Mouse (Mus musculus) kidney, postnatal 0 days (tissue): ENCODE results near the gene Itpr2. TPM values are rescaled to one million over a fixed set of nuclear protein-coding genes. Genes with fewer than 3 reads are reported as not detected.

Experiments
- ATAC-seq: fragments of 200-750 bp; cut with Nextera tagmentation; replicated peaks from 2 replicates; pipeline ENCODE4 v1.8.0; 2017; ENCODE audit warnings: low read depth, moderate number of reproducible peaks, moderate TSS enrichment, moderate library complexity; ENCODE audit not compliant: low FRiP score
- DNase-seq: peaks from one replicate; pipeline ENCODE4 v3.0.0-alpha.2; 2016; ENCODE audit warnings: low spot score
- H3K27ac ChIP-seq: fragments of 300-500 bp; sonication (generic); 2 replicates; pipeline ENCODE4 v1.5.1; 2014; ENCODE audit warnings: mild to moderate bottlenecking
- H3K27me3 ChIP-seq: fragments of 300-500 bp; sonication (generic); 2 replicates; pipeline ENCODE4 v1.6.1; 2014; ENCODE audit warnings: low read length, mixed read lengths; ENCODE audit not compliant: insufficient read depth
- H3K36me3 ChIP-seq: fragments of 300-500 bp; sonication (generic); 2 replicates; pipeline ENCODE4 v1.6.1; 2014; ENCODE audit warnings: low read length, mixed read lengths; ENCODE audit not compliant: insufficient read depth
- H3K4me1 ChIP-seq: fragments of 300-500 bp; sonication (generic); replicated peaks from 2 replicates; pipeline ENCODE4 v1.6.1; 2014; ENCODE audit warnings: antibody characterized with exemption, low read length, mixed read lengths; ENCODE audit not compliant: insufficient read depth
- H3K4me2 ChIP-seq: fragments of 300-500 bp; sonication (generic); 2 replicates; pipeline ENCODE4 v1.6.1; 2014; ENCODE audit warnings: mild to moderate bottlenecking, low read length, moderate library complexity, mixed read lengths
- H3K4me3 ChIP-seq: fragments of 300-500 bp; sonication (generic); replicated peaks from 2 replicates; pipeline ENCODE4 v1.5.1; 2014; ENCODE audit warnings: low read depth, low read length
- H3K9ac ChIP-seq: fragments of 300-500 bp; sonication (generic); 2 replicates; pipeline ENCODE4 v1.6.1; 2014; ENCODE audit warnings: low read depth, low read length
- H3K9me3 ChIP-seq: fragments of 300-500 bp; sonication (generic); replicated peaks from 2 replicates; pipeline ENCODE4 v1.6.1; 2016; ENCODE audit warnings: low read length, inconsistent platforms, mixed read lengths
- CTCF ChIP-seq: IDR thresholded peaks from 2 replicates; pipeline ENCODE4 v1.5.1; 2016; ENCODE audit warnings: antibody characterized with exemption, low read depth, mild to moderate bottlenecking, moderate library complexity
- WGBS: fragments of 180-500 bp; shearing (Covaris S2); extraction: QIAGEN DNeasy Blood & Tissue Kit; methylation state at CpG from one replicate; pipeline ENCODE4 v1.1.7; 2014; 5-methylcytosine and 5-hydroxymethylcytosine counted together
- polyA plus RNA-seq: library from polyadenylated mRNA; unstranded; fragments of >200 nt; fragmentation: Nextera tagmentation; extraction: Ambion mirVana; gene quantifications from 2 replicates; pipeline ENCODE4 v1.2.1, GENCODE M21; 2015

The Itpr2 gene
- polyA plus RNA-seq, 1 experiment from 2014 or later, result 17.4 TPM

GRCm38 (mm10) chr6:146527537-146527936 is 25.5 kb upstream of the Itpr2 start:
- H3K27ac ChIP-seq, result no peak overlapping the region
- no peak overlapping the region for H3K4me3 ChIP-seq
- H3K9ac ChIP-seq, result no peak overlapping the region
- TF ChIP-seq CTCF, result no peak
- no peaks in the 10 kb centered on the region for H3K4me1 ChIP-seq
- H3K4me2 ChIP-seq, result no peak overlapping the region
- WGBS, result 55% methylated on average over 2 of the region's 2 CpGs
- no peaks in the 10 kb centered on the region for H3K9me3 ChIP-seq
- ATAC-seq (no peak), DNase-seq (peak; percentile 27)
- H3K36me3 ChIP-seq, result no peaks in the 10 kb centered on the region
- no peaks in the 10 kb centered on the region for H3K27me3 ChIP-seq

- ATAC-seq, result no peak
- no peaks in the 10 kb centered on the region for H3K9me3 ChIP-seq
- H3K27me3 ChIP-seq, result no peaks in the 10 kb centered on the region
- H3K4me2 ChIP-seq, result no peak overlapping the region
- TF ChIP-seq CTCF, result no peak
- no peaks in the 10 kb centered on the region for H3K36me3 ChIP-seq
- H3K9ac ChIP-seq, result no peak overlapping the region
- no peak overlapping the region for H3K27ac ChIP-seq
- no peak overlapping the region for H3K4me3 ChIP-seq
- no peak for DNase-seq
- no peaks in the 10 kb centered on the region for H3K4me1 ChIP-seq
- 73% methylated on average over 2 of the region's 2 CpGs for WGBS
These were observed 23.5 kb upstream of the Itpr2 start for GRCm38 (mm10) chr6:146525500-146525899.

GRCm38 (mm10) chr6:146521456-146522245 is 19.6 kb upstream of the Itpr2 start:
- Histone ChIP-seq H3K36me3 (no peaks in the 10 kb centered on the region), H3K9me3 (no peaks in the 10 kb centered on the region), H3K27me3 (no peaks in the 10 kb centered on the region), H3K4me1 (no peaks in the 10 kb centered on the region), H3K27ac (no peak overlapping the region), H3K4me2 (no peak overlapping the region), H3K4me3 (no peak overlapping the region), H3K9ac (no peak overlapping the region)
- ATAC-seq (no peak), DNase-seq (no peak)
- TF ChIP-seq CTCF, result no peak
- WGBS, result 85% methylated on average over 5 of the region's 5 CpGs

- Histone ChIP-seq H3K27ac (no peak overlapping the region), H3K9ac (no peak overlapping the region), H3K4me2 (no peak overlapping the region), H3K27me3 (no peaks in the 10 kb centered on the region), H3K4me3 (no peak overlapping the region), H3K4me1 (no peaks in the 10 kb centered on the region), H3K9me3 (no peaks in the 10 kb centered on the region), H3K36me3 (no peaks in the 10 kb centered on the region)
- WGBS, result 60% methylated on average over 2 of the region's 2 CpGs
- DNase-seq (no peak), ATAC-seq (no peak)
- no peak for TF ChIP-seq CTCF
These were observed 17.0 kb upstream of the Itpr2 start for GRCm38 (mm10) chr6:146519019-146519418.

- DNase-seq, result no peak
- no peak overlapping the region for H3K4me2 ChIP-seq
- H3K9me3 ChIP-seq, result no peaks in the 10 kb centered on the region
- H3K36me3 ChIP-seq, result no peaks in the 10 kb centered on the region
- no peak overlapping the region for H3K27ac ChIP-seq
- H3K4me1 ChIP-seq, result no peaks in the 10 kb centered on the region
- H3K27me3 ChIP-seq, result no peaks in the 10 kb centered on the region
- ATAC-seq, result no peak
- TF ChIP-seq CTCF, result no peak
- no peak overlapping the region for H3K4me3 ChIP-seq
- H3K9ac ChIP-seq, result no peak overlapping the region
- WGBS, result 50% methylated on average over 6 of the region's 6 CpGs
These were observed 13.9 kb upstream of the Itpr2 start for GRCm38 (mm10) chr6:146515936-146516335.

- Histone ChIP-seq H3K4me3 (no peak overlapping the region), H3K36me3 (no peaks in the 10 kb centered on the region), H3K27ac (no peak overlapping the region), H3K4me2 (no peak overlapping the region), H3K9ac (no peak overlapping the region), H3K4me1 (no peaks in the 10 kb centered on the region), H3K27me3 (no peaks in the 10 kb centered on the region), H3K9me3 (no peaks in the 10 kb centered on the region)
- WGBS, result 37% methylated on average over 7 of the region's 7 CpGs
- no peak for TF ChIP-seq CTCF
- ATAC-seq (no peak), DNase-seq (peak; percentile 54)
These were observed 12.5 kb upstream of the Itpr2 start for GRCm38 (mm10) chr6:146514531-146514948.
